Mouse (Mus musculus) monocyte, adult 2 months (primary cell): ENCODE results near the gene 5730480H06Rik.

ENCODE experiments used
- DNase-seq, 2 experiments: peaks; one replicate each; pipeline ENCODE4 v3.0.0; 2022; ENCODE audit warnings: low spot score in 2 of 2, low read depth in 1 of 2

5730480H06Rik gene

DNA sequence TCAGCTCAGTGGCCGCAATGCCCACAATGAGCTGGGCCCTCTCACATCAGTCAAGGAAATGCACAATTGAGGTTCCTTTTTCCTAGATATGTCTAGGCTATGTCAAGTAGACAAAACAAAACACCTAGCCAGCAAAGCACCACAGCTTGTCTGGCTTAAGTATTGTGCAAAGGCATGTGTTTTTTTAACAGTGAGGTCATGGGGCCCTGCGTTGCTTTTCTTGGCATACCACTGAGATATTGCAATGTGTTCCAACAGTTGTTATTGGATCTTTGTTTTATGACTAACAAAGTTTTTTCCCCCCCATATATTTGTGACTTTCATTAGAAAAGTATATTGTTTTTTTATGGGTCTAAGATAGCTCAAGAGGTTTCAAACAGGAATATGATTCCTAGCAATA, 92.0 kb downstream of the 5730480H06Rik start:
- no peak for DNase-seq

DNA sequence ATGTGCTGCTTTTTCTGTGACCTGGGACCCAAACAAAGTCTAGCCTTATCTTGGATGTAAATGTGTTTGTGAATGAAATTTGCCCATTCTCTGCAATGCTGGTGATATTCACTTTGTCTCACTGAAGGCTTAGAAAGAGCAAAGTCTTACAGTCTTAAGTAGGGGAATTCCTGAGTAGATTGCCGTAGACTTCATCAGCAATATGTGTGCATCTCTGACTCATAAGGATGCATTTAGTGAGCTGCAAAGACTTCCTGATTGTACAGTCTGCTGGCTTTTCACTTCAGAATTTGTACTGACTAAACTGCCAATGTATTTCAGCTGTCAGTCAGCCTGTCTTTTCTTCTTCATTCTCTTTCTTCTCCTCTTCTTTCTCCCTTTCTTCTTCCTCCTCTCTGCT, 94.2 kb downstream of the 5730480H06Rik start:
- DNase-seq, result no peak

DNA sequence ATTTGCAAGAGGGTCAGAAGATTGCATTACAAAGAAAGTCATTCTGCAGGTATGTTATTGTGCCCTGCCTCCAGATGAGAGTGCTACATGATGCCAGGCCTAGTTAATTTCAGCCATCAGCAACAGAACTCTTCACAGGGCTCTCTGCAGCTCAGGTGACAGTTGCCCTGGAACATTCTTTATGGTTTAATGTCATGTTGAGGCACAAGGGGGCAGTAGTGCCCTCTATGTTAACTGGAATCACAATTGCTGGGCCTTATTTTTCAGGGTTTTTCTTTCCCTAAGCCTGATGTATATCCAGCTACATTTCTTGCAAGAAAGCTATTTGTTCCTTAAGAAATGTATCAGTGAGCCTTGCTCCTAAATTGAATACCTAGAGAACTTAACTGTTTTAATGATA, 102.7 kb downstream of the 5730480H06Rik start:
- DNase-seq, result no peak

DNA sequence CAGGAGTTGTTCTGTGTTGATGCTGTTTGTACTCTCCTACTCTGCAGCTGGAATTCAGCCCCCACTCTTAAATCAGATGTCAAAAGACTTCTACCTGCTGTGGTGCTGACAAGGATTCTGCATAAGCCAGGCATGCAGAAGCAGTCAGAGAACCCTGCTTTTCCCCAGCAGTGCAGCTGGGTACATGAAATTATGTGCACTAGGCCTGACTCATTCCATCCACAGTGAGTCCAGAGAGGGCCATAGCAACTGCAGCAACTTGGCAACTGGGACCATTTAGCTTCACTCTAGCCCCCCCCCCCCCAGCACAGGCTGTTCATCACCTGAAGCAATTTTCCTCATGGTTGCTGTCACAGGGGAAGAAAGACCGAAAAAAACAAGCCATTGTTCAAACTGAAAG, 121.1 kb downstream of the 5730480H06Rik start:
- no peak for DNase-seq

DNA sequence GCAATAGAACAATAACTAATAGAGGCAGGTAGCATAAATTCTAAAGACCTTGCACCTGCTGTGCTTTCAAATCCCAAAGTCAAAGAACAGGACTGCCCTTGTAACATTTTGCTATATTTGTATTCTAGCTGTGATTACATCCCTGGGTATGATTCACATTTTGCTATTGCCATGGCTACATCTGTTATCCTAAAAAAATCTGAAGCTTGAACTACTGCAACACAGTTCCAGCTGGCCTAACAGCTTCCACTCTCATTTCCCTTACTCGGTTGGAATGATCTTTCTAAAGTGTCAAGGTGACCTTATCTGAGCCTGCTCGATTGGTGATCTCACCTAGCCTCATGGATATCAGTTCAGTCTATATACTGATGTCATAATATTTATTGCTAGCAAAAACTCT, 132.5 kb downstream of the 5730480H06Rik start:
- no peak for DNase-seq
